Mouse (Mus musculus) neural tube, embryonic 11.5 days (tissue): ENCODE data around the gene Phkb. TPM values are rescaled to one million over a fixed set of nuclear protein-coding genes. Genes with fewer than 3 reads are reported as not detected.

Experiments
- ATAC-seq: fragments of 200-750 bp; cut with Nextera tagmentation; 2 replicates; pipeline ENCODE4 v1.8.0; 2017; ENCODE audit warnings: moderate number of reproducible peaks, mild to moderate bottlenecking, moderate TSS enrichment, moderate library complexity; ENCODE audit not compliant: insufficient read depth, low FRiP score, low TSS enrichment
- DNase-seq: peaks from one replicate; pipeline ENCODE4 v3.0.0-alpha.2; 2015; ENCODE audit warnings: low spot score
- H3K27ac ChIP-seq: fragments of 300-500 bp; sonication (generic); 2 replicates; pipeline ENCODE4 v1.5.1; 2014; ENCODE audit warnings: low read depth, mild to moderate bottlenecking, low read length
- H3K27me3 ChIP-seq: fragments of 300-500 bp; sonication (generic); 2 replicates; pipeline ENCODE4 v1.6.1; 2014; ENCODE audit warnings: mild to moderate bottlenecking, low read length, mixed read lengths; ENCODE audit not compliant: control insufficient read depth, insufficient read depth
- H3K36me3 ChIP-seq: fragments of 300-500 bp; sonication (generic); 2 replicates; pipeline ENCODE4 v1.6.1; 2014; ENCODE audit warnings: mild to moderate bottlenecking, low read length, moderate library complexity, mixed read lengths; ENCODE audit not compliant: control insufficient read depth, insufficient read depth
- H3K4me1 ChIP-seq: fragments of 300-500 bp; sonication (generic); 2 replicates; pipeline ENCODE4 v1.6.1; 2014; ENCODE audit warnings: low read length, mixed read lengths; ENCODE audit not compliant: control insufficient read depth, insufficient read depth
- H3K4me2 ChIP-seq: fragments of 300-500 bp; sonication (generic); 2 replicates; pipeline ENCODE4 v1.6.1; 2014; ENCODE audit warnings: low read depth, mild to moderate bottlenecking, moderate library complexity
- H3K4me3 ChIP-seq: fragments of 300-500 bp; sonication (generic); 2 replicates; pipeline ENCODE4 v1.5.1; 2014; ENCODE audit warnings: low read depth, low read length
- H3K9ac ChIP-seq: fragments of 300-500 bp; sonication (generic); 2 replicates; pipeline ENCODE4 v1.6.1; 2014; ENCODE audit warnings: mild to moderate bottlenecking, low read length
- H3K9me3 ChIP-seq: fragments of 300-500 bp; sonication (generic); 2 replicates; pipeline ENCODE4 v1.6.1; 2016; ENCODE audit warnings: low read length; ENCODE audit not compliant: control insufficient read depth
- WGBS: fragments of 180-500 bp; shearing (Covaris S2); extraction: QIAGEN DNeasy Blood & Tissue Kit; methylation state at CpG from one replicate; pipeline ENCODE4 v1.1.7; 2014; 5-methylcytosine and 5-hydroxymethylcytosine counted together
- polyA plus RNA-seq: library from polyadenylated mRNA; unstranded; fragments of >200 nt; fragmentation: Nextera tagmentation; extraction: Ambion mirVana; gene quantifications from 2 replicates; pipeline ENCODE4 v1.2.1, GENCODE M21; 2014

Gene Phkb
- polyA plus RNA-seq, 1 experiment from 2014 or later = 45.1 TPM

DNA sequence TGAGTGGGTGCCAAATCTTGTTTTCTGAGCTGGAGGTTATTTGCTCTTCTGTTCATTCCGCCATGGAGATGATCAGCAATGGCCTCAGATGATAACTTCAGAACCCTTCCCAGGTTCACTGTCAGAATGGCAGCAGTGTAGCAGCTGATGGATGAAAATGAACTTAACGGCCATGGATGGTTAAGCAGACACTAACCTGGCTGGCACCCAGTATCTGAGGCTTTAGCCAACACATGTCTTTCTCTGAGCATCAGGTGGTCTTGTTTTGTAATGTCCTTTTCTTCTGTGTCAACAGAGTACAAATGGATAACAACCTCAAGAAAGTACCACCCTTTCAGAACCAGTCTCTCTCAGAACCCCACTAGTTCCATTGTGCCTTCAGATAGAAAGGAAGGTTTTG, 246.0 kb downstream of the Phkb start:
- Histone ChIP-seq H3K4me3 (no peak overlapping the region), H3K4me1 (no peaks in the 10 kb centered on the region), H3K4me2 (no peak overlapping the region), H3K9ac (no peak overlapping the region), H3K27me3 (no peaks in the 10 kb centered on the region), H3K36me3 (no peaks in the 10 kb centered on the region), H3K9me3 (no peaks in the 10 kb centered on the region), H3K27ac (no peak overlapping the region)
- DNase-seq (no peak), ATAC-seq (no peak)
- WGBS = 89% methylated on average over 2 of the region's 2 CpGs

DNA sequence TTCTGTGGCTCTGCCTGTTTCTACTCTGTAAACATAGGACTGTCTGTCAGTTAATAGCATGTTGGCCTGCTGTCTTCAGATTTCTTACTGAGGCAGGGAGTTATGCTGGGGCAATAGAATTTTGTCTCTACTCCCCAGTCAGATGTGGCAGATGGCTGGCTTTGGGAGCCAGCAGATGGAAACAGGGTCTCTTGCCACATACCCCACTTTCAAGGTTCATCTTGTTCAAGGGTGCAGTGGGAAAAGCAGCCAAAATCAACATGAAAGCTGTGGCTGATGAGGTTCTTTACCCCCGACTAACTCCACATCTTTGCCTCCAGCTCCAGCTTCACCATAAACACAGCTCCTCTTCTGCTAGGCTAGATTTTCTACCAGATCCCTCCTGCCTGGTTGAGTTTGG, 246.7 kb downstream of the Phkb start:
- H3K4me3 ChIP-seq = no peak overlapping the region
- H3K9ac ChIP-seq = no peak overlapping the region
- WGBS = 86% methylated on average over 1 of the region's 1 CpGs
- no peaks in the 10 kb centered on the region for H3K9me3 ChIP-seq
- no peak overlapping the region for H3K4me2 ChIP-seq
- H3K36me3 ChIP-seq = no peaks in the 10 kb centered on the region
- no peak for DNase-seq
- ATAC-seq = no peak
- H3K27me3 ChIP-seq = no peaks in the 10 kb centered on the region
- H3K27ac ChIP-seq = no peak overlapping the region
- H3K4me1 ChIP-seq = no peaks in the 10 kb centered on the region

DNA sequence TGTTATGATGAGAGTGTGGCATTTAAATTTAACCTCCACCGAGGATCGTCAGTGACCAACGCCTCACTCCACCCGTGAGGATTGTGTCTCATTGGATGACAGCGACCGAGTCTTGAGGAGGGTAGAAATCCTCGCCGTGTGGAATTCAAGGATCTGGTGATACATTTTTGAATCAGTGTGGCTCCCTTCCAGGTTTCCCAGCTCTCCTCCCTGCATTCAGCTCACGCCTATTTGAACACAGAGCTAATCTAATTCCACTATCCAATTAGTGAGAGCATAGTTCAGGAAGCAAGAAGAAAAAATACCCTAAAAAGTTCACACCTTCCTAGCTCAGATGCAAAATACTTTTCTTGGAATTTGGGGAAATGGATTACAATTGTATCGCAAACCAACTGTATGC, 249.9 kb downstream of the Phkb start:
- 93% methylated on average over 10 of the region's 10 CpGs for WGBS
- ATAC-seq (no peak), DNase-seq (no peak)
- H3K9me3 ChIP-seq = no peaks in the 10 kb centered on the region
- no peak overlapping the region for H3K9ac ChIP-seq
- H3K27me3 ChIP-seq = no peaks in the 10 kb centered on the region
- no peak overlapping the region for H3K27ac ChIP-seq
- no peaks in the 10 kb centered on the region for H3K4me1 ChIP-seq
- H3K4me2 ChIP-seq = no peak overlapping the region
- no peak overlapping the region for H3K4me3 ChIP-seq
- no peaks in the 10 kb centered on the region for H3K36me3 ChIP-seq

Other genes with a start within 250 kb of the Phkb start
- 28.5 and 29.9 TPM in 2 replicates for gene Neto2, start 140.0 kb upstream of the Phkb start, polyA plus RNA-seq
- gene Itfg1, start within 50 bp of the Phkb start, polyA plus RNA-seq = 93.5 TPM in 2 replicates